Mouse (Mus musculus): ENCODE data around the gene Chst3. TPM values are rescaled to one million over a fixed set of nuclear protein-coding genes. Genes with fewer than 3 reads are reported as not detected.

Gene Chst3
- total RNA-seq (2012; rRNA removed) (4.4 and 5.2 TPM in 2 replicates), total RNA-seq (2014; rRNA removed) (7.4 and 7.5 TPM in 2 replicates), polyA plus RNA-seq (2012; ENCODE audit: insufficient read length, low read depth) (11.0 and 12.2 TPM in 2 replicates)

- Histone ChIP-seq H3K79me2 (replicated peaks; ENCODE audit: control insufficient read depth, extremely low read depth, insufficient read depth, poor library complexity, severe bottlenecking) (peaks cover 21% of the 10 kb centered on the region), H3K27me3 (replicated peaks) (no peaks in the 10 kb centered on the region), H3K27ac (ENCODE audit: insufficient read depth, low read depth) (peak within 1 kb of the TSS; percentile 89), H3K4me2 (ENCODE audit: insufficient read depth, low read depth, poor library complexity, severe bottlenecking) (peak within 1 kb of the TSS; percentile 69), H3K36me3 (replicated peaks in 1 of 2; ENCODE audit: control insufficient read depth in 1 of 2, insufficient read depth in 1 of 2, low read length in 1 of 2) (peaks cover 0 to 24% of the 10 kb centered on the region in 2 experiments), H3K9ac (ENCODE audit: insufficient read depth, low read depth) (peak within 1 kb of the TSS; percentile 85), H3K9me3 (replicated peaks; ENCODE audit: low read length) (no peaks in the 10 kb centered on the region), H3K4me3 (replicated peaks in 1 of 3; ENCODE audit: low read depth in 2 of 3, low read length in 2 of 3, poor library complexity in 1 of 3) (peak within 1 kb of the TSS; percentile 86 to 89 (median 88)), H3K4me1 (ENCODE audit: control insufficient read depth in 1 of 2, insufficient read depth in 2 of 2) (peaks cover 19 to 46% of the 10 kb centered on the region in 2 experiments)
- dilution Hi-C loops (cut with MboI; ENCODE audit: extremely low pct_ligation_motif_present, extremely low pct_unique_long_range_greater_than_20kb, low sequenced_read_pairs), result no loop called here
- in situ Hi-C loops (cut with MboI; ENCODE audit: low pct_ligation_motif_present, low pct_unique_long_range_greater_than_20kb, low sequenced_read_pairs), result no loop called here
- DNase-seq (ENCODE audit: extremely low read depth), result peak; percentile 74
- no peak for TF ChIP-seq JUND (conservative IDR thresholded peaks at IDR 0.05; ENCODE audit: low read depth, low read length)
- TF ChIP-seq RCOR1 (conservative IDR thresholded peaks at IDR 0.05; ENCODE audit: low read depth, low read length), result 0 out of 2 replicates have a peak, but pooled peaks have one; percentile 19
- 0 out of 2 replicates have a peak, but pooled peaks have one; percentile 50 for TF ChIP-seq IRF4 (IDR thresholded peaks at IDR 0.05; ENCODE audit: low read depth, low read length)
- no peak; the same call in none of the 2 replicates for TF ChIP-seq SIN3A (IDR thresholded peaks at IDR 0.05; ENCODE audit: low read length)
- TF ChIP-seq ETS1 (conservative IDR thresholded peaks at IDR 0.05; ENCODE audit: low read depth, low read length), result peak; percentile 65
- no peak for TF ChIP-seq USF2 (conservative IDR thresholded peaks at IDR 0.05; ENCODE audit: low read depth, low read length)
- peak; percentile 92 for TF ChIP-seq UBTF (IDR thresholded peaks at IDR 0.05; ENCODE audit: low read depth, low read length)
- TF ChIP-seq NRF1 (IDR thresholded peaks at IDR 0.05; ENCODE audit: low read depth, low read length), result no peak
- TF ChIP-seq TBP (conservative IDR thresholded peaks at IDR 0.05; ENCODE audit: low read depth, low read length), result peak; percentile 20; the same call in 1 of the 2 replicates
- TF ChIP-seq ELF1 (IDR thresholded peaks at IDR 0.05; ENCODE audit: low read depth, low read length), result 0 out of 2 replicates have a peak, but pooled peaks have one; percentile 27
- TF ChIP-seq POLR2A (IDR thresholded peaks at IDR 0.05; ENCODE audit: low read depth, low read length), result peak; percentile 72
- peak; percentile 30; the same call in 1 of the 2 replicates for TF ChIP-seq MXI1 (IDR thresholded peaks at IDR 0.05; ENCODE audit: low read depth, low read length)
- TF ChIP-seq POLR2AphosphoS2 (IDR thresholded peaks at IDR 0.05; ENCODE audit: low read depth, low read length), result 0 out of 2 replicates have a peak, but pooled peaks have one; percentile 9
- peak; percentile 55 for TF ChIP-seq TCF12 (IDR thresholded peaks at IDR 0.05; ENCODE audit: low read depth, low read length)
- peak; percentile 55 for TF ChIP-seq MEF2A (IDR thresholded peaks at IDR 0.05; ENCODE audit: borderline replicate concordance, low read depth, low read length)
- no peak for TF ChIP-seq ZNF384 (IDR thresholded peaks at IDR 0.05; ENCODE audit: low read depth, low read length)
- 0 out of 2 replicates have a peak, but pooled peaks have one; percentile 11 for TF ChIP-seq KAT2A (IDR thresholded peaks at IDR 0.05; ENCODE audit: insufficient replicate concordance, low read length)
- 0 out of 2 replicates have a peak, but pooled peaks have one; percentile 57 for TF ChIP-seq CHD1 (IDR thresholded peaks at IDR 0.05; ENCODE audit: low read depth, low read length)
- TF ChIP-seq NELFE (IDR thresholded peaks at IDR 0.05; ENCODE audit: low read depth, low read length), result 0 out of 2 replicates have a peak, but pooled peaks have one; percentile 2
- TF ChIP-seq EP300 (IDR thresholded peaks at IDR 0.05; ENCODE audit: low read length), result peak; percentile 77
- peak; percentile 33; the same call in 1 of the 2 replicates for TF ChIP-seq CHD2 (IDR thresholded peaks at IDR 0.05; ENCODE audit: low read length)
- TF ChIP-seq HCFC1 (IDR thresholded peaks at IDR 0.05; ENCODE audit: low read depth, low read length), result no peak
- peak; percentile 69; the same call in 1 of the 2 replicates for TF ChIP-seq MAFK (IDR thresholded peaks at IDR 0.05; ENCODE audit: insufficient replicate concordance, low read length)
- peak; percentile 53; the same call in 1 of the 2 replicates for TF ChIP-seq ZMIZ1 (IDR thresholded peaks at IDR 0.05; ENCODE audit: low read depth, low read length)
- 0 out of 2 replicates have a peak, but pooled peaks have one; percentile 21 for TF ChIP-seq MAZ (IDR thresholded peaks at IDR 0.05; ENCODE audit: low read depth, low read length)
- TF ChIP-seq BHLHE40 (IDR thresholded peaks at IDR 0.05; ENCODE audit: low read depth, low read length), result peak; percentile 70
- peak; percentile 62; the same call in 1 of the 2 replicates for TF ChIP-seq MAX (IDR thresholded peaks at IDR 0.05; ENCODE audit: low read length)
- TF ChIP-seq CTCF (conservative IDR thresholded peaks at IDR 0.05 in 1 of 2, IDR thresholded peaks at IDR 0.05 in 1 of 2; ENCODE audit: low read depth in 2 of 2, low read length in 2 of 2), result no peak
These were observed at the start of gene Chst3 for GRCm38 (mm10) chr10:60218591-60219499. TSS of gene Chst3 (minus strand) at chr10:60219260.
